Mouse (Mus musculus) cortical plate, adult 2 months (tissue): ENCODE measurements around the gene Trrap.

ENCODE experiments used
- CTCF ChIP-seq: fragments of 200-500 bp; IDR thresholded peaks from 2 replicates; pipeline ENCODE4 v1.5.1; 2011; ENCODE audit warnings: mild to moderate bottlenecking, control low read depth, low read length; ENCODE audit not compliant: insufficient read depth; ENCODE audit errors: extremely low read depth
- POLR2A ChIP-seq: fragments of 200-500 bp; IDR thresholded peaks from 2 replicates; pipeline ENCODE4 v1.6.1; 2011; ENCODE audit warnings: mild to moderate bottlenecking, low read length, control low read depth; ENCODE audit not compliant: insufficient read depth; ENCODE audit errors: extremely low read depth

- TF ChIP-seq CTCF, result no peak
- TF ChIP-seq POLR2A, result no peak
Measured at GRCm38 (mm10) chr5:144897881-144898280, 130.3 kb downstream of the Trrap start.
